Mouse (Mus musculus) G1E-ER4 (cell line): ENCODE results near the gene Msantd2. TPM values are rescaled to one million over a fixed set of nuclear protein-coding genes. Genes with fewer than 3 reads are reported as not detected.

Experiments
- GATA1 ChIP-seq: IDR thresholded peaks from one replicate; pipeline ENCODE4 v1.8.0; 2012; ENCODE audit warnings: low read length, inconsistent platforms
- polyA plus RNA-seq: library from polyadenylated mRNA; stranded (reverse); fragments of >175 nt; gene quantifications from 2 replicates; pipeline ENCODE4 v1.2.3, GENCODE M21; 2012

Gene Msantd2
- polyA plus RNA-seq, 1 experiment: 23.7 TPM

GRCm38 (mm10) chr9:37528225-37528970 is 39.3 kb downstream of the Msantd2 start:
- TF ChIP-seq GATA1: no peak

DNA sequence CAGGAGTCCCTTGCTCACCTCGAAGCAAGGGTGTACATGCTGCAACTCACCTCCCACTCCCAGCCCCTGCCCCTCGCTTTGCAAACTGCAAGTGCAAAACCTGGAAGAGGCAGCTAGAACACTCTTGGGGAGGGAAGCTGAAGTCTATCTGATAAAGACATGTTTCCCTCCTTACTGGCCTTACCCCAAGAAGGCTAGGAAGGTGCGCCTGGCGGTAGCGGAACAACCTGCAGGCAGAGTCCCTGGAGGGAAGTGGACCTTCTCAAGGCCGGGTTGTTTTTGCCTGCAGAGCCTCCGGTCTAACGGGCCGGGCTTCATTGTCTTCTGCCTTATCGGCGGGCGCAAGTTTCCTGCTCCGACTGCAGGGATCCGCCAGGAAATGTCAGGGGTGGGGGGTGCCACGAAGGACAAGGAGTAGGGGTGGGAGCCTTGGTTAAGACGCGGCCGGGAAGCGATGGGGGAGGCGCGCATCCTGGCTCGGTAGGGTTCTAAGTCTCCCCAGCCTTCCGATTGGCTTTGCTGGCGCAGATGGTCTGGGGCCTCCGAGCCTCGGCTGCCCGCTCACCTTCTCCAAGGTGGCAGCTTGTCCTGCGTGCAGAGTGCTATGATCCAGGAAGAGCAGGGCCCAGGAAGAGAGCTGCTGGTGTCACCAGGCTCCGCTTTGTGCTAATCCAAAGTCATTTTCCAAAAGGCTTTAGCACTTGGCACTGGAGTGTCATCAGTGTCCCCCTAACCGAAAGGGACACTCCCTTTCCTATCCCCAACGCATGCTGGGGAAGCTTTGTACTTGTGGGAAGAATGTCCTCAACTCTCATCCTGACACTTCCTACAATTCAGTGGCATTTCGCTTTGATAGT is 41.1 kb downstream of the Msantd2 start:
- no peak for TF ChIP-seq GATA1

DNA sequence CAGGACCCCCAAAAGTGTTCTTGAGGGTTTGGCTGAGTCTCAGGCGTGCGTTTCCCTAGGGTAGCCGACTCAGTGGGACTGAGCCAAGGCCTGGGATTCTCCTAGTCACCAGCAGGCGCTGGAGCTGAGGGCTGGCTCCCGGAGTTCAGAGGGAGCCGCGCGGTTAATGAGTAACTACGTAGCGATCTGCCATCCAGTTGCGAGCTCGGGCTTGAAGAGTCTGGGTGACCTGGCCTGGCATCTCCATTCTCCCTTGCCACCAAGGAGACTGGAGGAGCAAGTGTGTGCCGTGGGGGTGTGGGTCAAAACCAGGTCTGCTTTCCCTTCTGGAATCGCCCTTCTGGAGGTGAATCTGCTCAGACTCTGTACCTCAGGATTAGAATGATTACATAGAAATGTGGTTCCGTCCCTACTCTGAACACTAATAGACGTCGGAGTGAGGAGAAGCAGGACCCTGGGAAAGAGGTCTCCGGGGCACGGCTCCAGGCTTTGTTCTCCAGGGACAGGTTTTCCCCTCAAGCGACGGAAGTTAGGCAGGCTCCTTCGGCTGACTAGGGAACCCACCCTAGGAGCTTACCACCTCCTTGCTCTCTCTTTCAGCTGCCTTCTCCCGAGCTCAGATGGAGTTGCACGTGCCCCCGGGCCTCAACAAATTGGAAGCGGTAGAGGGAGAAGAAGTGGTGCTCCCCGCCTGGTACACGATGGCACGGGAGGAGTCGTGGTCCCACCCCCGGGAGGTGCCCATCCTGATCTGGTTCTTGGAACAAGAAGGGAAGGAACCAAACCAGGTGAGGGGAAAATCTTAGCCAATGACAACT is 42.0 kb downstream of the Msantd2 start:
- no peak for TF ChIP-seq GATA1

- TF ChIP-seq GATA1: no peak
Measured at GRCm38 (mm10) chr9:37536851-37537250, 47.7 kb downstream of the Msantd2 start.

DNA sequence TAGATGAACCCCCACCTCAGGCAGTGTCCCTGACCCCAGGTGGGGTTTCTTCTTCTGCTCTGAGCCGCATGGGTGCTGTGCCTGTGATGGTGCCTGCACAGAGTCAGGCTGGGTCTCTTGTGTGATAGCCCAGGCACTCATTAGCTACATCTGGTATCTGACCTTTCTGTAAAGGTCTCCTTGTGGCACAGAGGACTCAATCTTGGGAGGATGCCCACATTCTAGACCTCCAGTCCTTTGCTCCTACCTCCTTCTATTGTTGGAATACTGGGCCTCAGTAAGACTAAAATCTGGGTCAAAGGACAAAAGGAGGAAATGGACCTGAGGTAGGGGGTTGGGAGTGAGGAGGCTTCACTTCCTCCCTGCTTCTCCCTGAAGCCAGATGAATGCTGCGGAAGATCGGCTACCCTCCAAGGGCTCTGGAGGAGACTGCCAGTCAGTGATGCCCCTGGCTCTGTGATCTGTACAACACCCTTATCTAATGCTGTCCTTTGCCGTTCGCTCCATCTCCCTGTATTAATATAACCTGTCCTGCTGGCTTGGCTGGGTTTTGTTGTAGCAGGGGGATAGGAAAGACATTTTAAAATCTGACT is 48.6 kb downstream of the Msantd2 start:
- TF ChIP-seq GATA1: no peak

- TF ChIP-seq GATA1: no peak
Measured at GRCm38 (mm10) chr9:37539170-37540025, 50.3 kb downstream of the Msantd2 start, which contains the start of gene Vsig2. TSS of gene Vsig2 (plus strand) at chr9:37539255.

DNA sequence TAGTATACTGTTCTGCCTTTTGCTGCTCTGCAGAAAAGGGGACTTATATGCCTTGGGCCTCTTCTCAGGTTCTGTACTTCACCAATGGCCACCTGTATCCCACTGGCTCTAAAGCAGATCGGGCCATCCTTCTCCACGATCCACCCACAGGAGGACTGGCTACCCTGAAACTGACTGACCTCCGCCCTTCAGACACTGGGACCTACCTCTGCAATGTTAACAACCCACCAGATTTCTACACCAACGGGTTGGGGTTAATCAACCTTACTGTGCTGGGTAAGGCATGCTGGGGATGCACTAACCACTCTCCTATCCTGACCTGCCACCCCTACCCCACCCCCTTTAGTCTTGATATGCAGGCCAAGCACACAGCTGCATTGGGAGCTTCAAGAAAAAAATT is 51.1 kb downstream of the Msantd2 start:
- TF ChIP-seq GATA1: no peak

GRCm38 (mm10) chr9:37540701-37541575 is 51.8 kb downstream of the Msantd2 start:
- no peak for TF ChIP-seq GATA1

- TF ChIP-seq GATA1: no peak
Measured at GRCm38 (mm10) chr9:37541851-37542642, 52.9 kb downstream of the Msantd2 start.

DNA sequence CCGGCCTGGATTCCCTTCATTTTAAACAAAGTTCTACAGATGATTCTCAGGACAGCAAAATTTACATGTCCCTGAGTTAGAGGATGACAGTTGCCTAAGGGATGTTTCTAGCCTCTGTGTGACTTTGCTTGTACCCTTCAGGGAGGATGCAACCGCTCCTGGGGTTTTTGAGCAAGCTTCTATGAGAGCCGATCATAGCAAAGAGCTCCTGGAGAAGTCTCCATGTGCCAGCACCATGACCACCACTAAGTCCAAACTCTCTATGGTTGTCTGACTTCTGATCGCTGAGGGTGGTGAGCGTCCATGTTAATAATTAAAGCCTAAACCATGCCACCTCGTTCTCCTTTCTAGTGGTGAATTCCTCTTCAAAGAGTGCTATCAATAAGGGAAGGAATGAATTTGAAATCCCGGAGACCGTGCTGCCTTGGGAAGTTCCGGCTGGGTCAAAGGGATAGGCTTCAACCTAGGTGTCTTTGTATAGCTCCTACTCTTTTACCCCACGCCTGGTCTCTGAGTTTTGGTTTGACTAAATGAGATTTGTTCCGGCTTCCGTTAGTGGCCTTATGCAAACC is 54.8 kb downstream of the Msantd2 start:
- TF ChIP-seq GATA1: no peak

DNA sequence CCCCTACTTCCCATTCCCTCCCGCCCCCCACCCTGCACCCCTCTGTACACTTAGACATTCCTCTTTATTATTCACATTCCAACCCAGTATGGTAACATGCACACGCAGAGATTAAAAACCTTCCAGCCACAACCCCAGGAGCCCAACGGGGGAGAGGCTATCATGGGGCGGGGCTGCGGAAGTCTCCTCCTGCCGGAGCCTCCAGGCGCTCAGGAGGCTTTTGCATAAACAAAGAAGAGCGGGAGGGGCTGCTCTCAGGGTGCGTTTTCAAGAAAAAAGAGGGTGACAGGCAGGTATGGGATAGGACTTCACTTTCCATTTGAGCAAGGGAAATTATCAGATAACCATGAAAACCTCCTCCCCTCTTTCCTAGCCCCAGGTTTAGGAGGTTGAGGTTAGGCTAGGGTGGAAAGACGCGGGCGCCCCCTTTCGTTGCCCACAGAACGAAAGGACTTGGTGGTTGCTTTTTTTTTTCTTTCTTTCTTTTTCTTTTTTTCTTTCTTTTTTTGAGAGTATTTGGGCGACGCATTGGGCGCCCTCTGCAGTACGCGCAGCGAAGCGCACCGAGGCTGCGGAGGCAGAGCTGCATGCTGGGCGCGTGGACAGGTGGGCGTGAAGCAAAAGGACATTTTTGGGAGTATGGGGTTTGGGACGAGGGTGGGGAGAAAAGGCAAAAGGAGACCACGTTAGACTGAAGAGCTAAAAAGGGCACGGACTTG is 55.5 kb downstream of the Msantd2 start:
- TF ChIP-seq GATA1: no peak

- no peak for TF ChIP-seq GATA1
Measured at GRCm38 (mm10) chr9:37545166-37545610, 56.1 kb downstream of the Msantd2 start.
